Mouse (Mus musculus) ES-Bruce4 (cell line): Measurements from ENCODE around the gene Fli1.

Experiments used
- CTCF ChIP-seq: IDR thresholded peaks from one replicate; pipeline ENCODE4 v1.8.1; 2011; ENCODE audit warnings: low read depth, low read length
- EP300 ChIP-seq: IDR thresholded peaks from 2 replicates; pipeline ENCODE4 v1.6.1; 2011; ENCODE audit warnings: low read depth, low read length; ENCODE audit not compliant: insufficient read depth
- POLR2A ChIP-seq: IDR thresholded peaks from one replicate; pipeline ENCODE4 v1.8.1; 2011; ENCODE audit warnings: low read length; ENCODE audit not compliant: insufficient read depth

- TF ChIP-seq CTCF (no peak), EP300 (no peak), POLR2A (no peak)
Observed at GRCm38 (mm10) chr9:32530975-32531374, 11.7 kb downstream of the Fli1 start.
